Mouse (Mus musculus) embryonic facial prominence, embryonic 12.5 days (tissue): ENCODE results near the gene Olfr8. TPM values are rescaled to one million over a fixed set of nuclear protein-coding genes. Genes with fewer than 3 reads are reported as not detected.
"Not testable (repeated sequence)": the region's sequence is repeated elsewhere in the genome, so short reads cannot be mapped to it uniquely, and the experiment has no call there.

Source experiments
- ATAC-seq: fragments of 200-750 bp; cut with Nextera tagmentation; 2 replicates; pipeline ENCODE4 v1.8.0; 2017; ENCODE audit not compliant: insufficient number of reproducible peaks, insufficient read depth, low FRiP score, low TSS enrichment
- H3K27ac ChIP-seq: fragments of 300-500 bp; sonication (generic); 2 replicates; pipeline ENCODE4 v1.5.1; 2016; ENCODE audit warnings: mild to moderate bottlenecking
- H3K27me3 ChIP-seq: fragments of 300-500 bp; sonication (generic); 2 replicates; pipeline ENCODE4 v1.6.1; 2016; ENCODE audit warnings: mild to moderate bottlenecking, moderate library complexity
- H3K36me3 ChIP-seq: fragments of 300-500 bp; sonication (generic); 2 replicates; pipeline ENCODE4 v1.6.1; 2016; ENCODE audit warnings: mild to moderate bottlenecking
- H3K4me1 ChIP-seq: fragments of 300-500 bp; sonication (generic); 2 replicates; pipeline ENCODE4 v1.6.1; 2016
- H3K4me2 ChIP-seq: fragments of 300-500 bp; sonication (generic); replicated peaks from 2 replicates; pipeline ENCODE4 v1.6.1; 2016; ENCODE audit warnings: mild to moderate bottlenecking, moderate library complexity
- H3K4me3 ChIP-seq: fragments of 300-500 bp; sonication (generic); 2 replicates; pipeline ENCODE4 v1.5.1; 2016; ENCODE audit warnings: mild to moderate bottlenecking
- H3K9ac ChIP-seq: fragments of 300-500 bp; sonication (generic); 2 replicates; pipeline ENCODE4 v1.6.1; 2016; ENCODE audit warnings: mild to moderate bottlenecking, moderate library complexity
- H3K9me3 ChIP-seq: fragments of 300-500 bp; sonication (generic); 2 replicates; pipeline ENCODE4 v1.6.1; 2016; ENCODE audit warnings: mild to moderate bottlenecking, moderate library complexity
- WGBS: fragments of 180-500 bp; shearing (Covaris S2); methylation state at CpG from one replicate; pipeline ENCODE4 v1.1.7; 2016; 5-methylcytosine and 5-hydroxymethylcytosine counted together
- polyA plus RNA-seq: library from polyadenylated mRNA; unstranded; fragments of >200 nt; fragmentation: Nextera tagmentation; extraction: Ambion mirVana; gene quantifications from 2 replicates; pipeline ENCODE4 v1.2.1, GENCODE M21; 2016

The Olfr8 gene
- polyA plus RNA-seq = not detected in 2 replicates

- H3K9ac ChIP-seq, H3K27ac ChIP-seq, H3K36me3 ChIP-seq, H3K4me1 ChIP-seq, H3K9me3 ChIP-seq, H3K4me3 ChIP-seq, ATAC-seq, H3K4me2 ChIP-seq, H3K27me3 ChIP-seq: not testable (repeated sequence)
- WGBS = 78% methylated on average over 1 of the region's 1 CpGs
Observed at GRCm38 (mm10) chr10:78950336-78950735, at the start of gene Olfr8. Gene Olfr8, plus strand, starts transcription at chr10:78950636.

DNA sequence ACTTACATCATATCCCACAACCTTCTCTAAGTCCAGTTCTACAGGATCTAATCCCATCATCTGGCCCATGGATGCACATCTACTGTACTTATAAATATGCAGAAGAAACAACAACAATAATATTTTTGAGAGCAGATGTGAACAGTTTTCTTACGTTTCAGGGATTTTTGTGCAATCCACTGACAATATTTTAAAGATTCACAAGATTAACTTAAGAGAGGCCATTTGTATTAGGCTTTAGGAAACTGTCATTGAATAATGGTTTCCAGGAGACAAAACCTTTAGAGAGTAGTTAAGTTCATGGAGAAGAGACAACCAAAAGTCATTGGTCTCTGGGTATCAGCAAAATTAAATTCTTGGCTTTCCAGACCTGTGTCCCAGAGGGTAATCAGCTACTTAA is 37.6 kb upstream of the Olfr8 start, which contains the start of gene Olfr1354:
Gene Olfr1354 (plus strand): TSS at position 301 of the 400 bp plus-strand sequence.
- not testable (repeated sequence) for H3K4me2 ChIP-seq, ATAC-seq, H3K27me3 ChIP-seq, H3K27ac ChIP-seq, H3K4me1 ChIP-seq, H3K4me3 ChIP-seq, H3K9ac ChIP-seq, H3K36me3 ChIP-seq, H3K9me3 ChIP-seq
- 80% methylated on average over 1 of the region's 1 CpGs for WGBS

GRCm38 (mm10) chr10:78963009-78963408 is 12.6 kb downstream of the Olfr8 start, which contains the start of gene Olfr1353:
Gene Olfr1353, plus strand, starts transcription at chr10:78963309.
- not testable (repeated sequence) for H3K9me3 ChIP-seq, H3K9ac ChIP-seq, H3K4me2 ChIP-seq, H3K4me3 ChIP-seq, ATAC-seq, H3K27me3 ChIP-seq, H3K4me1 ChIP-seq, H3K36me3 ChIP-seq, H3K27ac ChIP-seq

DNA sequence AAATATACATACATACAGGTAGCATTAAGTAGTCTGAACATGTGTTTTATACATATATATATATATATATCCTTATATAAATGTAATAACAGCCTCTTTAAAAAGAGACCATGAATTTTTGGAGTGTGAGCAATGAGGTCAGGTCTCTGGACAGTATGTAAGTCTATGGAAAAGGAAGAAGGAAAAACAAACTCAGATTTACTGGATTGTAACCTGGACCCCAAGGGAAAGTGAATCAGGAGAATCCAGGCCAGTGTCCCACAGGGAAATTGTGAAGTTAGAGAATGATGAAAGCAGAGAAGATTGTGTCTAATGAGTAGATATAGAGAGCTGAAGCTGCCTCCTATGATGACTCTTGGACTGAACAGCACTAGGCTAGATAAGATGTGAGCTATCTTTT is 30.3 kb downstream of the Olfr8 start, which contains the start of gene Olfr1352:
Gene Olfr1352 (plus strand): TSS at position 301 of the 400 bp plus-strand sequence.
- Histone ChIP-seq H3K4me2 (no peak within 1 kb of the TSS), H3K9me3 (no peaks in the 10 kb centered on the region), H3K9ac (no peak within 1 kb of the TSS), H3K27ac (no peak within 1 kb of the TSS), H3K36me3 (no peaks in the 10 kb centered on the region), H3K4me1 (no peaks in the 10 kb centered on the region), H3K27me3 (no peaks in the 10 kb centered on the region), H3K4me3 (no peak within 1 kb of the TSS)
- no peak for ATAC-seq

Other genes starting within 250 kb of the Olfr8 start
- gene Casp14, start 232.3 kb upstream of the Olfr8 start, polyA plus RNA-seq = not detected in 2 replicates
- gene Ccdc105, start 197.6 kb upstream of the Olfr8 start, polyA plus RNA-seq = 0.22 TPM in 1 of 2 replicates, not detected in the other
- 2.1 TPM in 2 replicates for gene Slc1a6, start 170.1 kb upstream of the Olfr8 start, polyA plus RNA-seq
- not detected in 2 replicates for gene Olfr1356, start 98.5 kb upstream of the Olfr8 start, polyA plus RNA-seq
- not detected in 2 replicates for gene Olfr1355, start 75.1 kb upstream of the Olfr8 start, polyA plus RNA-seq
- not detected in 2 replicates for gene Olfr1354, start 37.5 kb upstream of the Olfr8 start, polyA plus RNA-seq
- gene Olfr1353, start 12.7 kb downstream of the Olfr8 start, polyA plus RNA-seq = not detected in 2 replicates
- not detected in 2 replicates for gene Olfr1352, start 30.4 kb downstream of the Olfr8 start, polyA plus RNA-seq
- gene Olfr1351, start 61.8 kb downstream of the Olfr8 start, polyA plus RNA-seq = not detected in 2 replicates
- 0.14 TPM in 1 of 2 replicates, not detected in the other for gene Olfr57, start 78.1 kb downstream of the Olfr8 start, polyA plus RNA-seq
- gene 2610008E11Rik, start 147.0 kb downstream of the Olfr8 start, polyA plus RNA-seq = 45.3 and 48.9 TPM in 2 replicates
- not detected in 2 replicates for gene Vmn2r80, start 198.1 kb downstream of the Olfr8 start, polyA plus RNA-seq